Mouse (Mus musculus) stomach, postnatal 0 days (tissue): Measurements from ENCODE around the gene Slc39a9. TPM values are rescaled to one million over a fixed set of nuclear protein-coding genes. Genes with fewer than 3 reads are reported as not detected.

ENCODE experiments used
- ATAC-seq: fragments of 200-750 bp; cut with Nextera tagmentation; 2 replicates; pipeline ENCODE4 v1.8.0; 2017; ENCODE audit not compliant: low FRiP score, low TSS enrichment
- DNase-seq: peaks from one replicate; pipeline ENCODE4 v3.0.0-alpha.2; 2016; ENCODE audit warnings: low spot score
- H3K27ac ChIP-seq: fragments of 300-500 bp; sonication (generic); replicated peaks from 2 replicates; pipeline ENCODE4 v1.5.1; 2014; ENCODE audit warnings: mild to moderate bottlenecking, control low read depth
- H3K27me3 ChIP-seq: fragments of 300-500 bp; sonication (generic); 2 replicates; pipeline ENCODE4 v1.6.1; 2014; ENCODE audit warnings: low read length; ENCODE audit not compliant: control insufficient read depth, insufficient read depth
- H3K36me3 ChIP-seq: fragments of 300-500 bp; sonication (generic); 2 replicates; pipeline ENCODE4 v1.6.1; 2014; ENCODE audit warnings: low read length, mixed read lengths; ENCODE audit not compliant: control insufficient read depth, insufficient read depth
- H3K4me1 ChIP-seq: fragments of 300-500 bp; sonication (generic); replicated peaks from 2 replicates; pipeline ENCODE4 v1.6.1; 2014; ENCODE audit warnings: antibody characterized with exemption; ENCODE audit not compliant: control insufficient read depth, insufficient read depth
- H3K4me2 ChIP-seq: fragments of 300-500 bp; sonication (generic); replicated peaks from 2 replicates; pipeline ENCODE4 v1.6.1; 2014; ENCODE audit warnings: low read depth, mild to moderate bottlenecking, control low read depth, moderate library complexity
- H3K4me3 ChIP-seq: fragments of 300-500 bp; sonication (generic); 2 replicates; pipeline ENCODE4 v1.5.1; 2014; ENCODE audit warnings: low read depth, low read length, control low read depth
- H3K9ac ChIP-seq: fragments of 300-500 bp; sonication (generic); 2 replicates; pipeline ENCODE4 v1.6.1; 2014; ENCODE audit warnings: mild to moderate bottlenecking, low read length, control low read depth, mixed read lengths
- H3K9me3 ChIP-seq: fragments of 300-500 bp; sonication (generic); 2 replicates; pipeline ENCODE4 v1.6.1; 2016; ENCODE audit warnings: low read length; ENCODE audit not compliant: control insufficient read depth
- CTCF ChIP-seq: IDR thresholded peaks from 2 replicates; pipeline ENCODE4 v1.5.1; 2016; ENCODE audit warnings: antibody characterized with exemption, low read depth, mild to moderate bottlenecking, moderate library complexity
- EP300 ChIP-seq: optimal IDR thresholded peaks from 2 replicates; pipeline ENCODE3; 2016; ENCODE audit warnings: antibody characterized with exemption
- WGBS: fragments of 180-500 bp; shearing (Covaris S2); extraction: QIAGEN DNeasy Blood & Tissue Kit; methylation state at CpG from one replicate; pipeline ENCODE4 v1.1.7; 2014; 5-methylcytosine and 5-hydroxymethylcytosine counted together
- polyA plus RNA-seq: library from polyadenylated mRNA; unstranded; fragments of >200 nt; fragmentation: Nextera tagmentation; extraction: Ambion mirVana; gene quantifications from 2 replicates; pipeline ENCODE4 v1.2.1, GENCODE M21; 2015

Gene Slc39a9
- polyA plus RNA-seq, 1 experiment from 2014 or later, result 15.1 TPM

DNA sequence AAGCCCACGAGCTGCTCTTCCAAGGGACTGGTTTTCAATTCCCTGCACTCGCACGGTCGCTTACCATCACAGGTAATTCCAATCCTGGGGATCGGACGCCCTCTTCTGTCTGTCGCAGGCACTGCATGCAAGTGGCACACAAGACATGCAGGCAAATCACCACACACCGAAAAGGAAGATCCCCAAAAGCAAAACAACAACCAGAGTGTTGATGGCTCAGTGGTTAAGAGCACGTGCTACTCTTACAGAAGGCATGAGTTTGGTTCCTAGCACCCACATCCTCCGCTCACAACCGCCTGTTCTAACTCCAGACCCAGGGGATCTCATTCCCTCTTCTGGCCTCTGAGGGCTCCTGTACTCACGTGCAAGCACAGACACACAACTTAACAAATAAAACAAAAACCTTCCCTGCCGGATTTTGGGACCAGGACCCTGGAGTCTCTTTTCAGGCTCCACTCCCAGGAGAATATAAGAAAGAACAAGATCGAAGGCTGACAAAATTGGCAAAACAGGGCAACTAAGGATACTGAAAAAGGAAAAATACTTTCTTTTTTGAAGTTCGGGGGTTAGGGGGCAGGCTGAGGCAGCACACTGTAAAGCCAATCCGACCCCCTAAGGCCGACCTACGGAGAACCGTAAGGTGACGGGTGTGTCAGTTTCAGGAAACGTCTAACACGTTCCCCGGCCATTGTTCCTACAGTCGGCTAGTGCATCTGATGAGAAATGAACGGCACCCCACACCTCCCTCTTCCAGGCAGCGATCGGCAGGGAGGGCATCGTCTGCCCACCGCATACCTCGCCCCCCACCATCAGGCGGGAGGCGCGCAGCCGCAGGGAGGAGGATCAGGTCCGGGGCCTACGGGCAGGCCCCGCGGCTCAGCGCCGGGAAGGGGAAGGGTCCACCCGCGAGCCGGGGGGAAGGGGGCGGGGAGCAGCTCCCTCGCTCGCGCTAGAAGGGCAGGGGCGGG lies 674 bp upstream of the Slc39a9 start:
- Histone ChIP-seq H3K4me3 (peak overlapping the region; percentile 85), H3K4me2 (peak overlapping the region; percentile 87), H3K4me1 (peaks cover 5% of the 10 kb centered on the region; the same call in 1 of the 2 replicates), H3K27ac (peak overlapping the region; percentile 94), H3K9me3 (no peaks in the 10 kb centered on the region), H3K36me3 (peaks cover 17% of the 10 kb centered on the region), H3K27me3 (no peaks in the 10 kb centered on the region), H3K9ac (peak overlapping the region; percentile 92)
- DNase-seq, result peak; percentile 71
- peak; percentile 54 for ATAC-seq
- WGBS, result 2% methylated on average over 47 of the region's 48 CpGs
- no peak for TF ChIP-seq EP300
- peak; percentile 80 for TF ChIP-seq CTCF

DNA sequence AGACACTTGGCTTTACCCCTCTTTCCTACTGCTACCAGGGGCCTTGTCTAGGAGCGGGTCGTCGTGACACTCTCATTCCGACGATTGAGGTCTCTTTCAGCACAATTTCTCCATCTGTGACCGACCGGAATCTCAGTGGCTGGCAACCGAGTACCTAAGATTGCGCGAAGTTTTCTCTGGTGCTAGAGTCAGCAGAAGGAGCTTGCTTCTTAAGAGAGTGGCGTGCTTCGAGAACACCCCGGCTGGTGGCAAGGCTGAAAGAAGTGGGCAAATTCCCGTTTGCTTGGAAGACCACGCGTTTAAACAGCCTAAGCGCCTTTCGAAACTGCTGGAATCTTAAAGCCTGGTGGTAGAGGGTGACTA lies 804 bp downstream of the Slc39a9 start:
- Histone ChIP-seq H3K27me3 (no peaks in the 10 kb centered on the region), H3K27ac (peak overlapping the region; percentile 94), H3K4me1 (peaks cover 5% of the 10 kb centered on the region; the same call in 1 of the 2 replicates), H3K4me3 (peak overlapping the region; percentile 85), H3K9ac (peak overlapping the region; percentile 92), H3K9me3 (no peaks in the 10 kb centered on the region), H3K36me3 (peaks cover 8% of the 10 kb centered on the region), H3K4me2 (peak overlapping the region; percentile 87)
- DNase-seq, result no peak
- TF ChIP-seq CTCF (no peak), EP300 (no peak)
- 5% methylated on average over 18 of the region's 18 CpGs for WGBS
- ATAC-seq, result 0 out of 2 replicates have a peak, but pooled peaks have one; percentile 1

DNA sequence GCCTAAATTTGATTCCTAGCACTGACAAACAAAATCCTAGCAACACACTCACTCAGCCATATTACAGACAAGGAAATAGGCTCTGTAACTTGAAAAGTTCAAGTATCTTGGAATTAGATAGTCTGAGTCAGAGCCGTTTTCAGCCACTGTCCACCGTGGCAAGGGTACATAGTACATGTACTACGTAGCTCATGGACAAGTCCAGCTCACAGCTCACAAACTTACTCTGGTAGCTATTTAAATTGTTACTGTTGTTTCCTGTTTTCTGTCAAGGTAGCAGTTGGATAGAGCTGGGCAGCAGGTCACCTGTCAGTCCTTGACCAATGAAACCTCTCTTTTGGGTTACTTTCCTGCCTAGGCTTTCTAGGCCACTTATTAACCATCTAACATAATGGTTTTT lies 2.7 kb downstream of the Slc39a9 start:
- TF ChIP-seq CTCF (no peak), EP300 (no peak)

DNA sequence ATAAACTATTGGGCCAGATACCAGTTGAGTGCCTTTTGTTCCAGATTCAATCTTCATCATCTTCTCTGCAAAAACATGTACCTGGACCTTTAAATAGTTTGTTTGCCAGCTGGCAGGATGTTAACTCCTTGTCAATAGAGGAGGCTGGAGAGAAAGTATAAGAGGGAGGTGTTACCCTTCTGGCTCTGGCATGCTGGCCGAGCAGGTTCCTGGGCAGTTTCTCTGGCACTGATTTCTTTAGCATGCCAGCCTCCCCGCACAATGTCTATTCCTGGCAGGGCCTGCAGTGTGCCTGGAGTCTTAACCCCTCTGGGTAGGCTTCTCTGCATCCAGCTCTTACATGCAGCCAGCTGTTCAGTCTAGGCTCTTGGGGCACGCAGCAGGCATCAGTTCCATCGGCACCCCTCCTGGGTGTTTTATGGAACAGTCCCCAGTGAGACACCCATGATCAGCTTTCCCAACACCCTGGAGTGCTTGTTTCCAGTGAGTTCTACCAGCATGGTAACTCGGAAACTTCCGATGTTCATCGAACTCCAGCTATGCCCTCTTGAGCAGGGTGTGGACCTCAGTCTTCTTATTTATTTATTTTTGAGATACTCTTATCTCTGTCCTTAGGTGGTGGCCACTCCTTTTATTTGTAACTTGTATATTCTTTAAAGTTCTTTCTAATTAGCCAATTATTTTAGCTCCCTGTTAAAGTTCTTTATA lies 10.4 kb downstream of the Slc39a9 start:
- H3K36me3 ChIP-seq, result no peaks in the 10 kb centered on the region; the same call in 1 of the 2 replicates
- no peaks in the 10 kb centered on the region for H3K9me3 ChIP-seq
- ATAC-seq, result peak; percentile 86
- DNase-seq, result peak; percentile 79
- no peaks in the 10 kb centered on the region for H3K27me3 ChIP-seq
- WGBS, result 62% methylated on average over 7 of the region's 7 CpGs
- H3K9ac ChIP-seq, result no peak overlapping the region
- no peak overlapping the region for H3K4me3 ChIP-seq
- H3K4me1 ChIP-seq, result no peaks in the 10 kb centered on the region
- peak overlapping the region; percentile 79 for H3K27ac ChIP-seq
- TF ChIP-seq CTCF, result no peak
- TF ChIP-seq EP300, result no peak
- 0 out of 2 replicates have a peak overlapping the region, but pooled peaks have one; percentile 8 for H3K4me2 ChIP-seq

More for the DNA sequence above, 2.7 kb downstream of the Slc39a9 start:
- Histone ChIP-seq H3K9me3 (no peaks in the 10 kb centered on the region), H3K36me3 (peaks cover 2% of the 10 kb centered on the region; the same call in 1 of the 2 replicates), H3K4me3 (no peak overlapping the region), H3K9ac (no peak overlapping the region), H3K4me2 (peak overlapping the region; percentile 87; the same call in 1 of the 2 replicates), H3K27ac (no peak overlapping the region), H3K4me1 (peaks cover 5% of the 10 kb centered on the region; the same call in 1 of the 2 replicates), H3K27me3 (no peaks in the 10 kb centered on the region)
- ATAC-seq (peak; percentile 31), DNase-seq (peak; percentile 22)
- 76% methylated on average over 3 of the region's 3 CpGs for WGBS

DNA sequence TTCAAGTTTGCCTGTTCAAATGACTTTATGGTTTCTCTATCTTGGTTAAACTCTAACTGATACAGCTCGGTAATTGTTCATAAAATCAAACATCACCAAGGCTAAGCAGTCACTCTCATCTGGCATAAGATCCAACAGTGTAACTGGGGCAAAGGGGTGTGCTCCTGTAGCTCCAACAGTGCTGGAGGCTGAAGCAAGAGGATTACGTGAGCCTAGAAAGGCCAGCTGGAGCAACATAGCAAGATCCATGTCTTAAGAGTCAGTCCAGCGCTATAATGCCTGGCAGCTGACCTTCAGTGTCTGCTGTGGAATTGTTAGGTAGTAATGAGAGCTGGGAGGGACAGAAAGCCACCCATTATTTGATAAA lies 11.0 kb downstream of the Slc39a9 start:
- DNase-seq (peak; percentile 32), ATAC-seq (peak; percentile 80)
- Histone ChIP-seq H3K4me3 (no peak overlapping the region), H3K36me3 (no peaks in the 10 kb centered on the region; the same call in 1 of the 2 replicates), H3K27me3 (no peaks in the 10 kb centered on the region), H3K4me2 (no peak overlapping the region), H3K27ac (peak overlapping the region; percentile 61; the same call in 1 of the 2 replicates), H3K9ac (0 out of 2 replicates have a peak overlapping the region, but pooled peaks have one; percentile 4), H3K9me3 (no peaks in the 10 kb centered on the region), H3K4me1 (no peaks in the 10 kb centered on the region)
- TF ChIP-seq CTCF (no peak), EP300 (no peak)
- WGBS, result 57% methylated on average over 3 of the region's 3 CpGs
